Mouse (Mus musculus) liver, postnatal 0 days (tissue): ENCODE results near the gene Egr4. TPM values are rescaled to one million over a fixed set of nuclear protein-coding genes. Genes with fewer than 3 reads are reported as not detected.

Experiments
- ATAC-seq: fragments of 200-750 bp; cut with Nextera tagmentation; 2 replicates; pipeline ENCODE4 v1.8.0; 2017; ENCODE audit warnings: mild to moderate bottlenecking, moderate library complexity
- DNase-seq: peaks from one replicate; pipeline ENCODE4 v3.0.0-alpha.2; 2016
- H3K27ac ChIP-seq: fragments of 300-500 bp; sonication (generic); 2 replicates; pipeline ENCODE4 v1.5.1; 2014; ENCODE audit warnings: antibody characterized with exemption, moderate library complexity, mild to moderate bottlenecking, low read depth
- H3K27me3 ChIP-seq: fragments of 300-500 bp; sonication (generic); 2 replicates; pipeline ENCODE4 v1.6.1; 2014; ENCODE audit warnings: low read length, control low read depth, mixed read lengths; ENCODE audit not compliant: insufficient read depth
- H3K36me3 ChIP-seq: fragments of 300-500 bp; sonication (generic); replicated peaks from 2 replicates; pipeline ENCODE4 v1.6.1; 2014; ENCODE audit warnings: mild to moderate bottlenecking, control low read depth, low read length, moderate library complexity, mixed read lengths; ENCODE audit not compliant: insufficient read depth
- H3K4me1 ChIP-seq: fragments of 300-500 bp; sonication (generic); 2 replicates; pipeline ENCODE4 v1.6.1; 2014; ENCODE audit warnings: antibody characterized with exemption, mild to moderate bottlenecking, control low read depth; ENCODE audit not compliant: insufficient read depth
- H3K4me2 ChIP-seq: fragments of 300-500 bp; sonication (generic); 2 replicates; pipeline ENCODE4 v1.6.1; 2014; ENCODE audit warnings: low read depth, mild to moderate bottlenecking, low read length, moderate library complexity, mixed read lengths
- H3K4me3 ChIP-seq: fragments of 300-500 bp; sonication (generic); 2 replicates; pipeline ENCODE4 v1.5.1; 2014; ENCODE audit warnings: low read depth, low read length
- H3K9ac ChIP-seq: fragments of 300-500 bp; sonication (generic); replicated peaks from 2 replicates; pipeline ENCODE4 v1.6.1; 2014; ENCODE audit warnings: mild to moderate bottlenecking, moderate library complexity
- H3K9me3 ChIP-seq: fragments of 300-500 bp; sonication (generic); 2 replicates; pipeline ENCODE4 v1.6.1; 2016; ENCODE audit warnings: mild to moderate bottlenecking, control low read depth, low read length, mixed read lengths
- CTCF ChIP-seq: sonication (generic); IDR thresholded peaks from 2 replicates; pipeline ENCODE4 v1.5.1; 2016; ENCODE audit warnings: antibody characterized with exemption, low read depth
- EP300 ChIP-seq: IDR thresholded peaks from 2 replicates; pipeline ENCODE4 v1.6.1; 2016; ENCODE audit warnings: antibody characterized with exemption, low read depth, mild to moderate bottlenecking
- WGBS: fragments of 180-500 bp; shearing (Covaris S2); extraction: QIAGEN DNeasy Blood & Tissue Kit; methylation state at CpG from one replicate; pipeline ENCODE4 v1.1.7; 2014; ENCODE audit not compliant: insufficient replicate concordance; 5-methylcytosine and 5-hydroxymethylcytosine counted together
- polyA plus RNA-seq: library from polyadenylated mRNA; unstranded; fragments of >200 nt; fragmentation: Nextera tagmentation; extraction: Ambion mirVana; gene quantifications from 2 replicates; pipeline ENCODE4 v1.2.1, GENCODE M21; 2015

Egr4 gene
- polyA plus RNA-seq = not detected in 2 replicates

DNA sequence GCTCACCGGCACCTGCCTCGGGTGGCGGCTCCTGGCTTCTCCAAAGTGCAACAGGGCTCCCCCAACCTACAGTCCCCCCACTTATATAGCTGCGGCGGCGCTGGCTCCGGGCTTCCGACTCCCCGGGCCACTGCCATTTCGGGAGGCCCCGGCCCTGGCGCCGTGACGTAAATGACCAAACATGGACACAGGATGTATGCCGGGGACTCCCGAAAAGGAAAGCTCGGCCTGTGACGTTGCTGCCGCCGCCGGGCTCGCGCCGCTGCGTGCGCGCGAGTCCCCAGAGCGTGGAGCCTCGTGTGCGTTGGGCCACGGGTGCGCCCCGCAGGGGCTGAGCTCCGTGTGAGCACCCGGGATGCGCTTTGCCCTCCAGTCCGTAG is at the start of gene Egr4:
Gene Egr4 (minus strand): TSS at position 59 of the 380 bp plus-strand sequence.
- Histone ChIP-seq H3K27me3 (peaks cover 70% of the 10 kb centered on the region), H3K36me3 (no peaks in the 10 kb centered on the region), H3K9ac (no peak within 1 kb of the TSS), H3K4me1 (peaks cover 7% of the 10 kb centered on the region; the same call in 1 of the 2 replicates), H3K4me3 (peak within 1 kb of the TSS; percentile 43), H3K27ac (no peak within 1 kb of the TSS), H3K9me3 (no peaks in the 10 kb centered on the region), H3K4me2 (peak within 1 kb of the TSS; percentile 62)
- TF ChIP-seq CTCF (no peak), EP300 (no peak)
- WGBS = 1% methylated on average over 36 of the region's 38 CpGs
- DNase-seq (peak; percentile 26), ATAC-seq (no peak)

DNA sequence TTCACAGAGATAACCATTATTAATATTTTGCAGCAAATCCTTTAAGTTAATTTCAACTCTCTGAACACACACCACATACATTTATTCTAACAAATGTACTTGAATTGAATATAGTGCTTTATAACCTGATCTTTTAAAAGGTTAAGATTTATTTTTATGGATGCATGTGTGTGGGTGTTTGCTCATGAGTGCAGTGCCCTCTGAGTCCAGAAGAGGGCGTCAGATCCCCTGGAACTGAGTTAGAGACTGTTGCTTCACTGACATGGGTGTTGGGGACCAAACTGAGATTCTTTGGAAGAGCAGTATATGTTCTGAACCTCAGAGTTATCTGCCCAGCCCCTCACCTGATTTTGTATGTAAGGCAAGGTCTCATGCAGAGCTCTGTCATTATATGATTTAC is 49.0 kb upstream of the Egr4 start:
- Histone ChIP-seq H3K4me2 (no peak overlapping the region), H3K36me3 (no peaks in the 10 kb centered on the region), H3K4me1 (no peaks in the 10 kb centered on the region), H3K9me3 (no peaks in the 10 kb centered on the region), H3K9ac (no peak overlapping the region), H3K27ac (no peak overlapping the region), H3K27me3 (no peaks in the 10 kb centered on the region), H3K4me3 (no peak overlapping the region)
- no peak for TF ChIP-seq EP300
- 0 out of 2 replicates have a peak, but pooled peaks have one; percentile 20 for TF ChIP-seq CTCF
- no peak for DNase-seq
- WGBS = 27% methylated on average over 1 of the region's 1 CpGs
- ATAC-seq = no peak

DNA sequence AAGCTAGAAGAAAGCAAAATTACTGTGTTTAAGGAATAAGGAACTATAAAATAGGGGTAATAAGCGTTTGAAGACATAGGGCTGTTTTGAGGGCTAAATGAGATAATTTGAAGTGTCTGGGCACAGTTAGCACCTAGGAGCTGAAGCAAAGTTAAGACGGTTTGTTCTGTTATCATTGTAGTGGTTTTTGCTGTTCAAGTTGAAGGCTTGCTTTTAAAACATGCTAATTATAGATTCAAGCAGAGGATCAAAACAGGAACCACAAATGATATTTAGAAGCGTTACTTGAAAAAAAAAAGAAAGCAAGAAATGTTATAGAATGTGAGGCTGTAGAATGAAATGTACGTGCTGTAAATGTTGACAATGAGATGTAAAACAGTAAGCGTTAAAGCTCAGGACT is 34.3 kb upstream of the Egr4 start:
- Histone ChIP-seq H3K9ac (no peak overlapping the region), H3K4me1 (no peaks in the 10 kb centered on the region), H3K4me3 (no peak overlapping the region), H3K27ac (no peak overlapping the region), H3K27me3 (no peaks in the 10 kb centered on the region), H3K4me2 (no peak overlapping the region), H3K36me3 (no peaks in the 10 kb centered on the region), H3K9me3 (no peaks in the 10 kb centered on the region)
- ATAC-seq = no peak
- DNase-seq = no peak
- TF ChIP-seq EP300 (no peak), CTCF (no peak)
- 68% methylated on average over 5 of the region's 5 CpGs for WGBS

DNA sequence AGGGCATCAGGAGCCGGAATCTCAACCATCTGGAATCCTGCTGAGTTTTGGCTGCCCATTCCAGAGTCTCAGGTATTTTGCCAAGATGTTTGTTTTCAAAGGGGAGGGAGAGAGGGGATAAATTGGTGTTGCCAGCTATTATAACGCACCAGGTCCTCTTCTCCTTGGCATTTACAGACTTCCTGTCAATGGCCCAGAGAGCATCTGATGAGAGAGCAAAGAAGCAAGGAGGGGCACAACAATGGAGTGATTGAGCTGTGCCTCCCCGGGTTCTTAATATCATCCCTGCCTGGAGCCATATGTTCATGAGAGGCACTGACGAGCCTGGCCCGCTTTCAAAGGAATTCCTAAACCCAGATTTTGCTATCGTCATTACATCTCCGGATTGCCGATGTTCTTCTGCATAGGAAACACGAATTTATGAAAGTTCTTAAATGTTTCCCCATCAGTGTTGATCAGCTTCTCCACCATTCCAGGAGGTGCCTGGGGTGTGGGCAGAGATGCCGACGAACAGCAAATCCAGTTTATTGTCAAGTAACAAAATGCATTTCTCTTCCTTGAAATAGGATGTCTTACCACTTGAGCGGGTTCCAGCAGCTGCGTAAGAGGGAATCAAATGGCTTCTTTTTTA is 31.0 kb upstream of the Egr4 start:
- Histone ChIP-seq H3K4me1 (no peaks in the 10 kb centered on the region), H3K36me3 (no peaks in the 10 kb centered on the region), H3K27ac (no peak overlapping the region), H3K4me3 (no peak overlapping the region), H3K9me3 (no peaks in the 10 kb centered on the region), H3K9ac (no peak overlapping the region), H3K4me2 (no peak overlapping the region), H3K27me3 (no peaks in the 10 kb centered on the region)
- DNase-seq (no peak), ATAC-seq (no peak)
- no peak for TF ChIP-seq EP300
- TF ChIP-seq CTCF = no peak
- 77% methylated on average over 13 of the region's 13 CpGs for WGBS

DNA sequence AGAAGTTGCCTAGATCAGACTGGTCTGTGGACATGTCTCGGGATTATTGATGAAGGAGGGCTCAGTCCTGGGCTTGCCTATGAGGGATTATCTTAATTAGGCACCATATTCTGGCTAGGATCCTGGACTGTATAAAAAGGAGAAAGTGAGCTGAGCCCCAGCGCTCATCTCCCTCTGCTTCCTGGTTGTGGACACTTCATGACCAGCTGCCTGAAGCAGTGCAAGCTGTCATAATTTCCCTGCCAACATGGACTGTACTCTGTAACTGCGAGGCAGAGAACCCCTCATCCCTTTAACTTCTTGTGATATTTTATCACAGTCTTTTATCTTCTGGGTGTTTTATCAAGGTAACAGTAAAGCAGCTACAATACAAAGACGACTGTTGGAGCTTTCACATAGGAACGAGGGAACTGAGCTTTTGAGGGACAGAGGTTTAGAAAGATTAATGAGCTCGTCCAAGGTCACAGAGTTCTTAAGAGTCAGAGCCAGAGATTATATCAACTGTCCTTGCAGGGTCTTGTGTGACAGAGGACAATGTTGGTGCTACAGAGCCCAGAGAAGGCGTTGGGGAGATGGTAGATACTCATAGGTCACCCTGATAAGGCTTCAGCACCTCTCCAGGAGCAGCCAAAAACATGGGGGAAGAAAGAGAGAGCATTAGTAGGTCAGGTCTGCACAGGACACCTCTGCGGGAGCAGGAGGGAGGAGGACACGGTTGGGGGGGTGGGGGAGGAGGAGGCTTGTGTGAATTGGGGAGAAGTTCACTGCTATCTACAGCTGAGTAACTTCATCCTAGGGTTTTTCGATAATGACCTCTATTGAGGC is 30.2 kb upstream of the Egr4 start:
- ATAC-seq = no peak
- DNase-seq = no peak
- H3K4me3 ChIP-seq = no peak overlapping the region

DNA sequence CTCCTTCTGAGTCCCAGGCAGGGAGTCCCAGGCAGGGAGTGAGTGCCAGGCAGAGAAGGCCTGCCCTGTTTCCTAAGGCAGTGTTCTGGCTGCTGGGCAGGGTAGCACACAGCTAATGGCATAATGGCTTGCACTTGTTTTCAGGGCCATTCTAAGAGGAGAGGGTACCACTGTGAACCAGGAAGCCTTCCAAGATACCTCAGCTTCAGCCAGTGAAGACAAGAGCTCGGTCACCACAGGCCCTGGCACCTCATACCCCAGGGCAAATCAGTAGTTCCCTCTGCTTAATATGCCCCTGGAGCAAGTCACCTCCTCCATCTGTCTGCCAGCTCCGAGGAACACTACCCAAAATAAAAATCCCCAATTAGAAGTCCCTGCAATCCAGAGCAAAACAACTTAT is 9.4 kb upstream of the Egr4 start:
- Histone ChIP-seq H3K27me3 (0 out of 2 replicates have a peak, but pooled peaks cover 7% of the 10 kb centered on the region), H3K9me3 (no peaks in the 10 kb centered on the region), H3K36me3 (no peaks in the 10 kb centered on the region), H3K4me2 (no peak overlapping the region), H3K9ac (no peak overlapping the region), H3K4me3 (no peak overlapping the region), H3K27ac (no peak overlapping the region), H3K4me1 (no peaks in the 10 kb centered on the region)
- no peak for DNase-seq
- WGBS = 62% methylated on average over 2 of the region's 2 CpGs
- no peak for ATAC-seq
- TF ChIP-seq CTCF (no peak), EP300 (no peak)

More for the DNA sequence above, 30.2 kb upstream of the Egr4 start:
- no peaks in the 10 kb centered on the region for H3K27me3 ChIP-seq
- no peak overlapping the region for H3K27ac ChIP-seq
- no peaks in the 10 kb centered on the region for H3K9me3 ChIP-seq
- TF ChIP-seq EP300 = no peak
- TF ChIP-seq CTCF = no peak
- 67% methylated on average over 10 of the region's 10 CpGs for WGBS
- no peaks in the 10 kb centered on the region for H3K4me1 ChIP-seq
- no peak overlapping the region for H3K4me2 ChIP-seq
- H3K9ac ChIP-seq = no peak overlapping the region
- H3K36me3 ChIP-seq = no peaks in the 10 kb centered on the region
